Mouse (Mus musculus): ENCODE data around the gene Phtf2. TPM values are rescaled to one million over a fixed set of nuclear protein-coding genes. Genes with fewer than 3 reads are reported as not detected.

Gene Phtf2
- 14.2 and 15.4 TPM in 2 replicates for polyA plus RNA-seq (2015; fragmentation: Nextera tagmentation; extraction: Ambion mirVana)

DNA sequence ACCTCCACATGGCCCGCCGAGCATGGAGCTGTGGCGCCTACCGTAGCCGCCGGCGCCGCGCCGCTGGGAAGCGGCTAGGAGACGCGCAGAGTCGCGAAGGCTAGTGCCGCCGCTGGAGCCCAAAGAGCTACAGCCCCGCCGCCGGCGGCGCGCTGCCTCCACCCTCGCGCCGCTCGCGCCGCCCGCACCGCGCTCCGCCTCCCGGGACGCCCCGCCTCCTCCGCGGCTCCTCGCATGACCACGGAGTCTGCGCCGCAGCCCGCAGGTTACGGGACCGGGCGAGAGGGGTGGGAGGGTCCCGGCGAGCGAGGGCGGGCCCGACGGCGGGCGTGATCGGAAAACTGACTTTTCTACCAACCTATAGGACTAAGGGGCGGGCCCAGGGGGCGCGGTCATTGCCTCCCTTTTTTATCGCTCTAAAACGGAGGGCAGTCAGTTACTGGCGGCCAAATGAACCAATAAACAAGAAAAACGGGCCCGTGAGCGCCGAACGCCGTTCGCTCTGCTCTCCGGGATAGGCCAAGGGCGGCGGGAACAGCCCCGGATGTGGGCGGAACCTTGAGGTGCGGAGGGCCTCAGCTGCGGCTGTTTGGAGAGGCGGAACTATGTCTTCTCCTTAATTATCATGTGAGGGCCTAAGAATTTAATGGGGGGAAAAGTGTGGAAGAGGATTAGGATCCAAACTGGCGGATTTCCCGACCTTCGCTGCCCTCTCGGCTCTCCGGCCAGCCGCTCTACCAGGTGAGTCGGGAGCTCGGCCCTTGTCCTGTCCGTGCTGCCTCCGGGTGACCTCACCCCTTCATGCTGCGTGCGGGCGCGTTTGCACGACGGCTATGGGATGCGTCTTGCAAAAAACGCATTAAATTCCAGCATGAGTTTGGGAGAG lies at the start of gene Phtf2, which contains the start of gene Tmem60:
Gene Phtf2, minus strand, starts transcription at position 210 of the 886 bp plus-strand sequence.
Gene Tmem60, plus strand, starts transcription at position 277 of the 886 bp plus-strand sequence.
- H3K27ac ChIP-seq = peak within 1 kb of the TSS; percentile 94
- H3K27me3 ChIP-seq = no peaks in the 10 kb centered on the region
- H3K36me3 ChIP-seq = peaks cover 6% of the 10 kb centered on the region; the same call in 1 of the 2 replicates
- H3K4me2 ChIP-seq = peak within 1 kb of the TSS; percentile 71
- WGBS = under 1% methylated on average over 94 of the region's 94 CpGs
- H3K9ac ChIP-seq = peak within 1 kb of the TSS; percentile 86
- ATAC-seq (ENCODE audit: insufficient number of reproducible peaks, low FRiP score, low TSS enrichment, low read depth) = peak; percentile 99
- H3K4me3 ChIP-seq = peak within 1 kb of the TSS; percentile 84
- peaks cover 14% of the 10 kb centered on the region; the same call in 1 of the 2 replicates for H3K4me1 ChIP-seq
- H3K9me3 ChIP-seq = no peaks in the 10 kb centered on the region

DNA sequence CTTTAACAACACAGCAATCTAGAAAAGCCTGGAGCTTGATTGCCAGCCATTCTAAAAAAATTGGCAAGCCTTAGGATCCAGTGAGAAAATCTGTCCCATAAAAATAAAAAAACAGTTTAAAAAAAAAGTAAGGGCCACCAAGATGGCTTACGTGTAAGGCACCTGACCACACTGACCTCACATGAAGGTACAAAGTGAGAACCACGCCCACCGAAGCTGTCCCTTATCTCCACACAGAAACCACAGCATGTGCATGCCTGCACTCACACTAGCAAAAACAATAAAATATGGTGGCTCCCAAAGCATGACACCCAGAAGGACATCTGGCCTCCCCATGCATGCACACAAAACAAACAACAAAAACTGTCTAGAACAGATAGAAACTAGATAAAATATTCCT lies 49.4 kb upstream of the Phtf2 start:
- Histone ChIP-seq H3K27ac (no peak overlapping the region), H3K4me3 (no peak overlapping the region), H3K4me2 (no peak overlapping the region), H3K9ac (no peak overlapping the region), H3K9me3 (no peaks in the 10 kb centered on the region), H3K27me3 (no peaks in the 10 kb centered on the region), H3K4me1 (no peaks in the 10 kb centered on the region), H3K36me3 (no peaks in the 10 kb centered on the region)
- no peak for ATAC-seq (ENCODE audit: insufficient number of reproducible peaks, low FRiP score, low TSS enrichment, low read depth)
- WGBS = 75% methylated on average over 3 of the region's 3 CpGs

DNA sequence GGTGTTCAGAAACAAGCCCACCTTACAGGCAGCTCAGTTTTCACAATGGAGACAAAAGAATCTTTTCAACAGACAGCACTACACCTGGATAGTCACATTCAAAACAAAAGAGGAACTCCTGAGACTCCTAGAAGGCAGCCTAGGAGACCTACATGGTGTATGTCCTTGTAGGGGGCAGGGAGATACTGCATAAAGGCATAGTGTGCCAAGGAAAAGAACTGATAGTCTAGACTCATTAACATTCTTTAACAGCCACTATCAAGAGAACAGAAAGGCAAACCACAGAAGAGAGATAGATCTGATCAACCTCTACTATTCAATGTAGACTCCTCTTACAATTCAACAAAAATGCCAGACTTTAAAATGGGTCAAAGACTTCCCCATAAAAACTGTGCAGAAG lies 48.5 kb upstream of the Phtf2 start:
- ATAC-seq (ENCODE audit: insufficient number of reproducible peaks, low FRiP score, low TSS enrichment, low read depth) = no peak
- Histone ChIP-seq H3K4me1 (no peaks in the 10 kb centered on the region), H3K4me2 (no peak overlapping the region), H3K9me3 (no peaks in the 10 kb centered on the region), H3K9ac (no peak overlapping the region), H3K36me3 (no peaks in the 10 kb centered on the region), H3K4me3 (no peak overlapping the region), H3K27me3 (no peaks in the 10 kb centered on the region), H3K27ac (no peak overlapping the region)

DNA sequence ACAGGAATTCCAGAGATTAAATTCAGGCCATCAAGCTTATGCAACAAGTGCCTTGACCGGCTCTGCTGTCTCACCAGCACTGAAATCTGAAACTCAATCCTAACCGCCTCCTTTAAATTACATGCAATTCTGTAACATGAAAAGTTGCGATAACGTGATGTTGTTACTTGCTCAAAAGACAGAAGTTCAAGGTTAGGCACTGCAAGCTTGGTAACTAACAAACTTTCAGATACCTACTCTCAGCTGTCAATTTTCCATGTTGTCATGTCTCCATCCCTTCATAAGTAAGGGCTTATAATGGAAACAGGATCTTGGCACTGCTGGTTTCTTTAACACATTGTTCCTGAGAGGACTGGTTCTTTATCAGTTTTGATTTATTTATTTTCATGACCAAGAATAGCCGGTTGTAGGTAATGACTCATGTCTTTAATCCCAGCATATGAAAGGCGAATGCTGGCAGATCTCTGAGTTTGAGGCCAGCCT lies 47.8 kb upstream of the Phtf2 start:
- Histone ChIP-seq H3K27ac (no peak overlapping the region), H3K36me3 (no peaks in the 10 kb centered on the region), H3K4me1 (no peaks in the 10 kb centered on the region), H3K27me3 (no peaks in the 10 kb centered on the region), H3K4me2 (no peak overlapping the region), H3K9ac (no peak overlapping the region), H3K9me3 (no peaks in the 10 kb centered on the region), H3K4me3 (no peak overlapping the region)
- ATAC-seq (ENCODE audit: insufficient number of reproducible peaks, low FRiP score, low TSS enrichment, low read depth) = no peak
- 42% methylated on average over 6 of the region's 6 CpGs for WGBS

DNA sequence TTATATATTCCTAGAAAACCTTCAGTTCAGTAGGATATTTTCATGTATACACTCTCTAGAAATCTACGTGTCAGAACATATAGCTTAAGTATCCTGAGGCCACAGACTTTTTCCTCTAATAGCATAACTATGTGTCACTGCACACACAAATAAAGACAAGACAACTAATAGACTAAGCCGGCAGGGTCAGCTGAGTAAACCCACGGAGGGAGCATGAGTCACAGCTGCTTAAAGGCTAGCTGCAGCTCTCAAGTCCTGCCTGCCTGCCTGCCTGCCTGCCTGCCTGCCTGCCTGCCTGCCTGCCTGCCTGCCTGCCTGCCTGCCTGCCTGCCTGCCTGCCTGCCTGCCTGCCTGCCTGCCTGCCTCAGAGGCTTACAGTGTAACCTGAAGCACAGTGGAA lies 43.5 kb upstream of the Phtf2 start:
- peaks cover 3% of the 10 kb centered on the region; the same call in 1 of the 2 replicates for H3K36me3 ChIP-seq
- WGBS = 65% methylated on average over 3 of the region's 3 CpGs
- H3K27me3 ChIP-seq = no peaks in the 10 kb centered on the region
- no peak overlapping the region for H3K4me2 ChIP-seq
- H3K9me3 ChIP-seq = no peaks in the 10 kb centered on the region
- no peak overlapping the region for H3K9ac ChIP-seq
- H3K4me3 ChIP-seq = no peak overlapping the region
- no peak overlapping the region for H3K27ac ChIP-seq
- no peaks in the 10 kb centered on the region for H3K4me1 ChIP-seq
- ATAC-seq (ENCODE audit: insufficient number of reproducible peaks, low FRiP score, low TSS enrichment, low read depth) = no peak

DNA sequence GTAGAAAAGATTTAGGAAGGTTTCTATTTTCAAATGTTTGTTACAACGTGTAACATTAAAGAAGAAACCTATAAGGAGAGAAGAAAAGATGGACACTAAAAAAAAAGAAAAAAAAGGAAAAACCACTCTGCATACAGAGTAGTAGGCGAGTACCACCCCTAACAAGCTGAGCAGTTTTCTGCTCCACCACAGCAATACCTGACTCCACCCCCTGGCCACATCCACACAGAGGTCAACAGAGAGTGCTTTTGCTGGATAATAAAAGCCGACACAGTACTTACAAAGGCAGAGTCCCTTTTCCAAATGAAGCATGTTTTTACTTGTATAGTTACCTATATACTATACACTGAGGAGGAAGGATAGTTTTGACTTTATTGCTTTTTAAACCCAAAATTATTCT lies 42.7 kb upstream of the Phtf2 start:
- Histone ChIP-seq H3K27me3 (no peaks in the 10 kb centered on the region), H3K4me1 (no peaks in the 10 kb centered on the region), H3K9ac (no peak overlapping the region), H3K4me3 (no peak overlapping the region), H3K27ac (no peak overlapping the region), H3K4me2 (no peak overlapping the region), H3K36me3 (peaks cover 4% of the 10 kb centered on the region; the same call in 1 of the 2 replicates), H3K9me3 (no peaks in the 10 kb centered on the region)
- ATAC-seq (ENCODE audit: insufficient number of reproducible peaks, low FRiP score, low TSS enrichment, low read depth) = no peak
- 68% methylated on average over 3 of the region's 3 CpGs for WGBS

DNA sequence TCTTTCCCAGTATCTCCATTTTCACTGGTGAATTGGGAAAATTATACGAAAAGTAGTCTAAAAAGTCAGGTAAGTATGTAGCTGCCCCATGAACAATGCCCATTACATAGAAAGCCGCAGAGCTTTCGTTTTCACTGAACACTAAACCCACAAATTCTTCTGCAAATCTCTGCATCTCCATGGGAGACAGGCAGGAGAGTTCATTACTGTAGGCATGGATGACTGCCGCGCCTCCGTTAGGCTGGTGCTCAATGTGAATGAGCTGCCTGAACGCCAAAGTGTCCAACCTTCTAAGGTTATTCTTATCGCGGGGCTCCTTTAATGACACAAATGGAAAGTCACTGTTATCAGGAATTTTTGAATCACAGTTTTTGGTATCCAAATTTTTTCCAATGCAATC lies 37.6 kb upstream of the Phtf2 start:
- H3K27ac ChIP-seq = no peak overlapping the region
- H3K9ac ChIP-seq = no peak overlapping the region
- ATAC-seq (ENCODE audit: insufficient number of reproducible peaks, low FRiP score, low TSS enrichment, low read depth) = no peak
- peaks cover 6% of the 10 kb centered on the region; the same call in 1 of the 2 replicates for H3K36me3 ChIP-seq
- H3K9me3 ChIP-seq = no peaks in the 10 kb centered on the region
- no peaks in the 10 kb centered on the region for H3K27me3 ChIP-seq
- H3K4me2 ChIP-seq = no peak overlapping the region
- H3K4me3 ChIP-seq = no peak overlapping the region
- 92% methylated on average over 9 of the region's 9 CpGs for WGBS
- H3K4me1 ChIP-seq = no peaks in the 10 kb centered on the region

DNA sequence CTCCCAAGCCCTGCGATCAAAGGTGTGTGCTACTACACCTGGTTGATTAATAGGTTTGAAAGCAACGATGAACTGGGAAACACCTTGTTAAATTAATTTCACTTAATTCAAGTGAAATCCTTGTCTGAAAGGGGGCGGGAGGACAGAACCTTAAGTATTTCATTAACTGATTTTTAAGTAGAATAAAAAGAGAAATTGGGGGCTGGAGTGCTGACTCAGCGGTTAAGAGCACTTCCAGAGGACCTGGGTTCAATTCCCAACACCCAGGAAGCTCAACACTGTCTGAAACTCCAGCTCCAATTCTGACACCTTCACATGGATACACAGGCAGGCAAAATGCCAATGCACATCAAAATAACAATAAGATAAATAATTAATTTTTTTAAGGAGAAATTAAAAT lies 37.0 kb upstream of the Phtf2 start:
- no peak overlapping the region for H3K4me3 ChIP-seq
- H3K4me2 ChIP-seq = no peak overlapping the region
- no peak for ATAC-seq (ENCODE audit: insufficient number of reproducible peaks, low FRiP score, low TSS enrichment, low read depth)
- WGBS = 96% methylated on average over 4 of the region's 4 CpGs
- peaks cover 6% of the 10 kb centered on the region; the same call in 1 of the 2 replicates for H3K36me3 ChIP-seq
- H3K9me3 ChIP-seq = no peaks in the 10 kb centered on the region
- H3K27me3 ChIP-seq = no peaks in the 10 kb centered on the region
- no peaks in the 10 kb centered on the region for H3K4me1 ChIP-seq
- H3K27ac ChIP-seq = no peak overlapping the region
- no peak overlapping the region for H3K9ac ChIP-seq

DNA sequence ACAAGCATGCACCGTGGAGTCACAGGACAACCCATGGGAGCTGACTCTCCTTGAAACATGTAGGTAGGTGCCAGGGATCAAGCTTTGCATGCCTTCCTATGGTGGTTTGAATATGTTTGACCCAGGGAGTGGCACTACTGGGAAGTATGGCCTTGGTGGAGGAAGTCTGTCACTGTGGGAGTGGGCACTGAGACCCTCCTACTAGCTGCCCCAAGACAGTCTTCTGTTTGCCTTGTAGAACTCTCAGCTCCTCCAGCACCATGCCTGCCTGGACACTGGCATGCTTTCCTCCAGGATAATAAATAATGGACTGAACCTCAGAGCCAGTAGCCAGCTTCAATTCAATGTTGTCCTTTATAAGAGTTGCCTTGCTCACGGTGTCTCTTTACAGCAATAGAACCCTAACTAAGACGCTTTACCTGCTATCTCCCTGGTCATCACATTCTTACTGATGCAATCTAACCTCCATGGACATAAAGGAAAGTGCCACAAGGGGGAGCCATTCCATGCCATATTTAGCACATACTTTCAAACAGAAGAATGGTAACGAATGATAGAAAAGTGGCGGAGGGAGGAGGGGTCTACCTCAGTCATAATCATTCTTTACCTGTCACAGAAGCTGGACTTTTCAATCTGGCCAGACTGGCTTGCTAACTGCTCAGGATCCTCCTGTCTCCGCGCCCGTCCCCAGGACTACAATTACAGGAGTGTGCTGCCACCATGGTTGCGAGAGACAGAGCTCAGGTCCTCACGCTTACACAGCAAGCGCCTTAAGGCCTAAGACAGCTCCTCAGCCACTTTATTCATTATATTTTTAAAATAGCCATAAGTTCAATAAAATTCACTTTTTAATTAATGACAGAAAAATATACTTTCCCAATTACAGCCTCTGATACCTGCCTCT lies 31.7 kb upstream of the Phtf2 start:
- ATAC-seq (ENCODE audit: insufficient number of reproducible peaks, low FRiP score, low TSS enrichment, low read depth) = no peak
- Histone ChIP-seq H3K27me3 (no peaks in the 10 kb centered on the region), H3K9ac (no peak overlapping the region), H3K4me3 (no peak overlapping the region), H3K36me3 (no peaks in the 10 kb centered on the region), H3K4me1 (no peaks in the 10 kb centered on the region), H3K4me2 (no peak overlapping the region), H3K27ac (no peak overlapping the region), H3K9me3 (no peaks in the 10 kb centered on the region)
- 66% methylated on average over 11 of the region's 11 CpGs for WGBS

DNA sequence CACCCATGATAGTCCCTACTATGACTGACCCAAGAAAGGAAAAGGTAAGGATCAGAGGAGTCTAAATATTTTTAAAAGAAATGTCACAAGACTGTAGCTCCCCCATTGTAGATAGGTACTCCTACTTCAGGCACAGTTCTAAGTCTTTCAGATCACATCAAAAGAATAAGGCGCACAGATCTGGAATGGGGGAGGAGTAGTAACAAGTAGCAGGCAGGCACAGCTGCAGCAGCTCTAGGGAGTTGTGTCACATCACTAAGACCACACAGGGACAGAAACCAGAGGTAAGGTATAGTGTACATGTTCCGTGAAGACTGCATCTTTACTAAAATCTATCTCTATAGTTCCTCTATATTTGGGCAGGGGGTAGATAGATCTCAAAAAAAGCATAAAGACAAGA lies 29.8 kb upstream of the Phtf2 start:
- no peak overlapping the region for H3K4me3 ChIP-seq
- H3K9ac ChIP-seq = no peak overlapping the region
- ATAC-seq (ENCODE audit: insufficient number of reproducible peaks, low FRiP score, low TSS enrichment, low read depth) = no peak
- H3K36me3 ChIP-seq = peaks cover 4% of the 10 kb centered on the region; the same call in 1 of the 2 replicates
- no peak overlapping the region for H3K4me2 ChIP-seq
- H3K9me3 ChIP-seq = no peaks in the 10 kb centered on the region
- no peaks in the 10 kb centered on the region for H3K27me3 ChIP-seq
- no peak overlapping the region for H3K27ac ChIP-seq
- no peaks in the 10 kb centered on the region for H3K4me1 ChIP-seq
- 82% methylated on average over 2 of the region's 2 CpGs for WGBS

DNA sequence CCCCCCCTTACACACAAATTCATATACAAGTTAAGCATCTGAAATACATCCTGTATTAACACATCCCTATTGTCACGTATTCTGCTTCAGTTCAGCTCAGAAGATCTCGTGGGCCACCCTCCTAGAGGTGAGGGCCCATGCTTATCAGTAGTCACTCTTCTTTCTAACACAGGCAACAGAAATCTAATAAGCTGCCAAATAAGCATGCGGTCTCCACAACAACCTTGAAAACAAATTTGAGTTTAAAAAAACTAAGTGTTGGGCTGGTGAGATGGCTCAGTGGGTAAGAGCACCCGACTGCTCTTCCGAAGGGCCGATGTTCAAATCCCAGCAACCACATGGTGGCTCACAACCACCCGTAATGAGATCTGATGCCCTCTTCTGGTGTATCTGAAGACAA lies 24.3 kb upstream of the Phtf2 start:
- ATAC-seq (ENCODE audit: insufficient number of reproducible peaks, low FRiP score, low TSS enrichment, low read depth) = no peak
- no peak overlapping the region for H3K4me2 ChIP-seq
- peaks cover 22% of the 10 kb centered on the region for H3K36me3 ChIP-seq
- no peak overlapping the region for H3K4me3 ChIP-seq
- H3K9ac ChIP-seq = no peak overlapping the region
- no peaks in the 10 kb centered on the region for H3K4me1 ChIP-seq
- no peak overlapping the region for H3K27ac ChIP-seq
- 94% methylated on average over 7 of the region's 7 CpGs for WGBS
- H3K27me3 ChIP-seq = no peaks in the 10 kb centered on the region
- H3K9me3 ChIP-seq = no peaks in the 10 kb centered on the region

DNA sequence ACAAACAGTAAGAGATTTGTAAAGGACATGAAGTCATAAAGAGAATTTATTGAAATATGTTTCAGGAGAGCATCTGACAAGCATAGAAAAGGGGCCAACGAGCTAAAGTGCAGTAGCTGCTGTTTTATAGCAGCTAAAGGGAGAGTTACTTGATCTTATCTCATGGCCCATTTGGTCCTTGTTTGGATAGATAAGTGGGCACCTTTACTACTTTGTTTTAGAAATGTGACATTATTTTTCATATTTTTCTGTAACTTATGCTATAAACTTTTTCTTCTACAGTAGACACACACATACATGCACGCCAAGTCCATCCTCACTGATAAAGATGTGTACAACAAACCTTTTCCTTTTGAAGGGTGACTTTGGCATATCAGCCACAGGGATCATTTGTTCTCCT lies 23.5 kb upstream of the Phtf2 start:
- peaks cover 27% of the 10 kb centered on the region for H3K36me3 ChIP-seq
- no peaks in the 10 kb centered on the region for H3K4me1 ChIP-seq
- no peak overlapping the region for H3K4me2 ChIP-seq
- H3K4me3 ChIP-seq = no peak overlapping the region
- WGBS = 74% methylated on average over 2 of the region's 2 CpGs
- no peak for ATAC-seq (ENCODE audit: insufficient number of reproducible peaks, low FRiP score, low TSS enrichment, low read depth)
- no peaks in the 10 kb centered on the region for H3K9me3 ChIP-seq
- H3K27me3 ChIP-seq = no peaks in the 10 kb centered on the region
- no peak overlapping the region for H3K27ac ChIP-seq
- H3K9ac ChIP-seq = no peak overlapping the region
